Mouse (Mus musculus) duodenum, adult 2 months (tissue): ENCODE data around the gene Cactin. TPM values are rescaled to one million over a fixed set of nuclear protein-coding genes. Genes with fewer than 3 reads are reported as not detected.

Source experiments
- polyA plus RNA-seq: library from polyadenylated mRNA; depleted of rRNA; stranded (reverse); fragments of >200 nt; gene quantifications from 2 replicates; pipeline ENCODE4 v1.2.3, GENCODE M21; 2012; ENCODE audit warnings: low replicate concordance; rRNA removed

The Cactin gene
- 18.0 and 21.0 TPM in 2 replicates for polyA plus RNA-seq

DNA sequence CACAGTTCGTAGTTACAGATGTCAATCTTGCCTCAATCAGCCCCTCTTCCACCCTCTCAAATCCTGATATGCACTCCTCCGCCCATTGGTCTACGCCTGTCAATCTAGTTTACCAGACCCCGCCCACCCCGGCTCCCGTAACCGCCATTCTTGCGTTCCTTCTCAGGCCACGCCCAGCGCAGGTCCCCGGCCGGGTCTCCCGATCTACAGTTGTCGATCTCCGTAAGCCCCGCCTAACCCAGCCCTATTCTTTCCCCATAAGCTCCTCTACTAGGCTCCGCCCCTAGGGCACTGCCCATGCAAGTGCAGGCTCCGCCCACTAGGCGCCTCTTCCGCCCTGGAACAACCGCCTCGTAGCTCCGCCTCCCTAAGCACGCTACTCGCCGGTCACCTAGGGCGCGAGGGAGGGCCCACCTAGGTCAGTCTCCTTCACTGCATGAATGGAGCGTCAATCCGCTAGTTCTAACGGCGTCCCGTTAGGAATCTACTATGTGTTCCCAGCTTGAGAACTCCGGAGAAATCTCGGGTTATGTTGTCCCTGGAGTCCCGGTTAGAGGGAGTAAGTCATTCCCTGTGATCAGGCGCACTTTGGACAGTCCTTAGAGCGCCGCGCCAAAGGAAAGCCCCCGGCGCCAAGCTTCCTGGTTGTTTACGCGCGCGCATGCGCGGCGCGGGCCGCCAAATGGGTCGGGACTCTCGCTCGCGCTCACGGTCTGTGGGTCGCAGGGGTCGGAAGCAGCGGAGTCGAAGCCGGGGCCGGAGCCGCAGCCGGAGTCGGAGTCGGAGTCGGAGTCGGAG lies at the start of gene Cactin:
Gene Cactin (plus strand): TSS at position 554 of the 798 bp plus-strand sequence.

DNA sequence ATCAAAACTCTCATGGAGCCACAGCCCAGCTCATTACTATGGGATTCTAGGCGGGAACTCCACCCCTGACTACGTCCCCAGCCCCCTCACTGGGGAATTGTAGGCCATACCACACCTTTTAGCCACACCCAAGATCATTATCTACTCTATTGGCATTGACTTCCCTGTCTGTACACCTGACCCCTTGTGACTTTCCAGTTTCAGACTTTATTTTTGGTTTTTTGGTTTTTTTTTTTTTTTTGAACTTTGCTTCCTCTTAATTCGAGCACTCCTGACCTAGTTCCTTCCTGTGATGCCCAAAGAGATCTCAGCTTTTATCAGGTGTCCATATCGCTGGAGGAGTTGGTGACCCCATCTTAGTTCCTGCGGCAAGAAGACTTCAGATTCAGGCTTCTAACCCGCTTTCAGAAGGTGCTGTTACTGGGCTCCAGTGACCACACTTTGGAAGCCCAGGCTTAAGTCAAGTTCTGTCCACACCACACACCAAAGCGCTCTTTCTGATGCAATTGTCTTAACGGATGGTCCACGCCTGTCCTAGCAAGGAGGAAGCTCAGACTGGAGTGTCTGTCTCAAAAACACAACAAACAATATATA lies 29.3 kb upstream of the Cactin start, which contains the start of gene Tjp3:
Gene Tjp3 (minus strand): TSS at position 71 of the 594 bp plus-strand sequence.

DNA sequence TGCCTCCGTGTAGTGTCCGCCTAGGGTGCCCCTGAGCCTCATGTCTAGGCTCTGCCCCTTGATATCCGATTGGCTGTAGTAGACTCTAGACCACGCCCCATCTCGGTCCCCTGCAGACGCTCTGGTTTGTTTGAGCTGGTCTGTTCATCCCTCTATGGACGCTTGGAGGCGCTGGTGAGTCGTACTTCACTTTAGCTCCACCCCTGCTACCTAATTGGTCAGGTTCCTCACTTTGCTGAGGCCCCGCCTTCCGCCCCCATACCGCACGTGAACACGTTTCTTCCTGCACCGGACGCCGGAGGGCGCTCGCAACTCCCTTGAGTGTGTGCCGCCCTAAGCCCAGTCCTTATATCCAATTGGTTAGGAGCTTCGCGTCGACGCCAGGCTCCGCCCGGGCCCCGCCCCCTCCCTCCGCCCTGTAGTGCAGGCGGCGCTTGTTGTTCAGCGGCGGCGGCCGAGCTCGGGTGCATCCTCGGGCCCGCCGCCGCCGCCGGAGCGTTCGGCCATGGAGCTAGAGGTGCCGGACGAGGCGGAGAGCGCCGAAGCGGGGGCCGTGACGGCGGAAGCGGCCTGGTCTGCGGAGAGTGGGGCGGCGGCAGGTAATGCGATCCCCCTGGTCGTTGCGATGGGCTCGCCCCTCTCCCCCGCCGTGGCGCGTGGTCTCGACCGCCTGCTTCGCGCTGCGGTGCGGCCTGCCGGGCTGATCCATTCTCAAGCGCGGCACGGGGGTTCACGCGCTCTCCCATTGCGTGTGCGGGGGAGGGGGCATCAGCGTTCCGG lies 28.2 kb upstream of the Cactin start, which contains the start of gene Pip5k1c:
Gene Pip5k1c (plus strand): TSS at position 410 of the 780 bp plus-strand sequence.

DNA sequence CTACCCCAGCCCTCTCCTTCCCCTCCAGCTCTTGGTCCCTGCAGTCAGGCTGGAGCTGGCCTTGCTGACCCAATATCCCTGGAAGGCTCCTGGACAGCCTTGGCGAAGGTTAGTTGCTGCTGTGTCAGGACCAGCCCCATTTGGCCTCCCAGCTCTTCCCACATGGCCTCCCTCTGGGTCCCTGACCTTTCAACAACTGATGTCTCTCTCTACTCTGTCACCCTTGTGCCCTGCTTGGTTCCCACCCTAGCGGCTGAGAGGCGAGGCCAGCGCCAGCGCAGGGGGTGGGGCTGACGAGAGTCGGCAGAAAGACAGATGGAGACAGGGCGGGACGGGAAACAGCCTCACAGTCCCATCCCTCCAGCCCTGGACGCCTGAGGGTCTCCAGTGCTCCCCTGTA lies 7.5 kb downstream of the Cactin start, which contains the start of gene Tbxa2r:
Gene Tbxa2r (plus strand): TSS at position 346 of the 400 bp plus-strand sequence.

DNA sequence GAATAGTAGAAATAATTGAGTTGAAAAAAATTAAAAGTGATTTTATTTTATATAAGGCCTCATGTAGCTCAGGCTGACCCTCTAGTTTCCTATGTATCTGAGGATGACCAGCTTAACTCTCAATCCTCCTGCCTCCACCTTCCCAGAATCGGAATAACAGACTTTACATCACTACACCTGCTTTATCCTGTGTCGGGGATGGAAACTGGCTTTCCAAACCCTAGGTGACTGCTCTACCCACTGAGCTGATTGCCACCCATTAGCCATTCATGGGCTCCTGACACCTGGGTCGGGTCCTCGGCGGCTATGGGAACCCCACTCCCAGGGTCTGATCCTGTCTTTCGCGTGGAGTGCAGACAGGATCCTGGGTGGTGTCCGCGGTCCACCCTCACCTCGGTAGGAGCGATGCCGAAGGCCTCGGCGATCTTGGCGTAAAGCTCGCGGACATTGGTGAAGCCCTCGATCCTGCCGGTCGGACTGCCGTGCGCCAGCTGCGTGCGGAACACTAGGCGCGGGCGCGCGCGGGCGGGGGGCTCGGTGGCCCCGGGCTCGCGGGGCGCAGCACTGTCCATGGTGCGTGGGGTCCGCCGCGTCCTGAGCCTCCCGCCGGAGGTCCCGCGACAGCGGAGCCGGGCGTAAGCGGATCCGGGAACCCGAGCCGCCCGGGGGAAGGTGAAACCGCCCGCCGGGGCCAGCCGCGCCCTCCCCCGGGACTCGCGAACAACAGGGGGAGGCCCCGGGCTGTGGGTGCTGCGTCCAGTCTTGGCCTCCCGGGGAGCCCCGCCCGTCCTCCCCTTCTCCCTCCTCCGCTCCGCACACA lies 22.0 kb downstream of the Cactin start, which contains the start of gene Gipc3:
Gene Gipc3 (minus strand): TSS at position 581 of the 820 bp plus-strand sequence.

DNA sequence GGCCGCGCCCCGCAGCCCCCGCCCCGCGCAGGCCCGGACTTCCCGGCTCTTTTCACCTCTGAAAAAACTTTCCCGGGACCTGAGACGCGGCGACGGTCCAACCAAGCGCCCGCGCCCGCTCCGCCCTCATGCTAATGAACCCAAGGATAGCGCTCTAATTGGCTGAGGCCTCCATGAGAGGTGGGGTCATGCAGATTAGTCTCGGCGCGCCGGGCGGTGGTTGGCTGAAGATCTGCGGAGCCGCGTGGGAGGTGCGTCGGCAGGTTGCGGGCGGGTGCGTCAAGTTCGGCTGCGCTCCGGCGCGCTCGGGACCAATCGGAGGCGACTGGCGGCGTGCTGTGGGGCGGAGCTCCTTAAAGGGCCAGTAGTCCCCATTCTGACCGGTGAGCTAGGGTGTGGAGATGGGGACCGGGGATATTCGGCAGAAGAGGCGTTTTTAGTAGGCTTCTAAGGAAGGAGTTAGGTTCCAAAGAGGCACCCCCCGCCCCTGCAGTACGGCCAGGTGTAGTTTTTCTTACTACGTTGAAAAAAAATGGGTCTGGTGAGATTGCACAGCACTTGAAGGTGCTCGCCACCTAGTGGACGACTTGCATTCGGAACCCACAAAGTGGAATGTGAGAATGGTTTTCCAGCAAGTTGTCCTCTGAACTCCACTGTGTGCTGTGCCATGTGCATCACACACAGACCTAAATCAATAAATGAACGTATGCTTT lies 29.6 kb downstream of the Cactin start, which contains the start of gene Hmg20b:
Gene Hmg20b (minus strand): TSS at position 130 of the 713 bp plus-strand sequence.

DNA sequence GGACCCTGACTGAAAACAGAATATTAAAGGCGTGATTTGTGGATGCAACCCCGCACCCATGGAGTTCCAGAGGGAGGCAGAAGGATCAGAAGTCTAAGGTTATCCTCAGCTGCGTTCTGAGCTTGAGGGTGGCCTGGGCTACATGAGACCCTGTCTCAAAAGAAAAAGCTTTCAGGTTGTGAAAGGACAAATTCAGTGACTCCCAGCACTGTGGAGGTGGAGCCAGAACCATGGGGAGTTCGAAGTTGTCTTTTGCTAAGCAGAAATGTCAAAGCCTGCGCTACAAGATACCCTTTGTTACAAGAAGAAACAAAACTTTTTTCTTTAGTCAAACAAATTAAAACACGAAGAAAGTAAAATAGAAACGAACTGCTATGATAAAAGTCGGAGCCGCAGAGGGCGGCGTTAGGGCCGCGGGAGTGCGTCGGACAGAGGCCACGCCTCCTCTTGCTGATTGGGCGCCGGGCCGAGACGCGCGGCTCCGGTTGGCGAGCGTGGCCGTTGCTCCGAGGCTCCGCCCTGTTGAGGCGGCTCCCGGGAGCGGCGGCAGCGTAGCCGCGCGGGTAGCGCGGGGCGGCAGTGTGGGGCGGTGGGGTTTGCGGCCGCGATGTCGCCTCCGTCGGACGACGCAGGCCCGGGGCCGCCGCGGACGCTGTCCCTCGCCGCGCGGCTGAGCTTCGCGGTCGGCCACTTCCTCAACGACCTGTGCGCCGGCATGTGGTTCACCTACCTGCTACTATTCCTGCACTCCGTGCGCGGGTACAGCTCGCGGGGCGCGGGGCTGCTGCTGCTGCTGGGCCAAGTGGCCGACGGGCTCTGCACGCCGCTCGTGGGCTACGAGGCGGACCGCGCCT lies 36.3 kb downstream of the Cactin start, which contains the start of gene Mfsd12:
Gene Mfsd12 (plus strand): TSS at position 501 of the 854 bp plus-strand sequence.

DNA sequence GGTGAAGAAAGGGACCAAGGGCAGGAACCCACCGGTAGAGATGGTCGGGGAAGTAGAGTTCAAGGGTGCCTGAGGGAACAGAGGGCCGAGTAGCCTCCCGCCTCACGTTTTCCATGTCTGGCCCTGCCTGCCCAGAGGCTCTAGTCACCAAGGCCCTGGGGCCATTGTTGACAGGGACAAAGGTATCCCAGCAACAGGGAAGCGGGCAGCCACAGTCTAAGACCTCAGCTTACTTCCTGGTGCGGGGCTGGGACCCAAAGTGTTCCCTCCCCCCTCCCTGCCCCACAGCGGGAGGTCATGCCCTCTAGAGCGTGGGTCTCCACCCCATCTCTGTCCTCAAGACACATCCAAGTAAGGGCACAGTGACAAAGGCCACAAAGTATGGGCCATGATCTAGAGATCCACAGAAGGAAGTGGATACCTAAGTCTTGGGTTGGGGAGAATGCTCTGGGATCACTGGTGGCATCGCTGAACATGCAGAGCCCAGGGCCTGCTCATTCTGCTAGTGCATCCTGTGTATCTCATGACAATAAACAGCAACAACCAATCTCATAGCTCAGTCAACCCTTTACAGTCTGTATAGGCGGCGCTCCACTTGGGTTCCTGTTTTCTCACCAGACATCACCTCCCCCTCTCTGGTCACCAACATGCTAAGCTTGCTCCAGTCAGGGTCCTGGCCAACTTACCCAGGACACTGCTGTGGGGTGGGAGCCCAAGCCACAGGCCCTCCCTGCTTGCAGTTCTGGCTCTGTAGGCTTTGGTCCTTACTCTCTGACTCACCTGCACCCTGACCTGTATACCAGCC lies 45.0 kb downstream of the Cactin start, which contains the start of gene 4930404N11Rik:
Gene 4930404N11Rik (minus strand): TSS at position 145 of the 805 bp plus-strand sequence.

Other genes with a start within 250 kb of the Cactin start
- gene Creb3l3, start 222.2 kb upstream of the Cactin start, polyA plus RNA-seq, result 262 and 513 TPM in 2 replicates
- gene Map2k2, start 215.2 kb upstream of the Cactin start, polyA plus RNA-seq, result 600 and 1,069 TPM in 2 replicates
- gene Zbtb7a, start 185.9 kb upstream of the Cactin start, polyA plus RNA-seq, result 88.4 and 143 TPM in 2 replicates
- 37.3 and 44.2 TPM in 2 replicates for gene Pias4, start 153.2 kb upstream of the Cactin start, polyA plus RNA-seq
- gene Eef2, start 144.5 kb upstream of the Cactin start, polyA plus RNA-seq, result 846 and 1,140 TPM in 2 replicates
- gene Dapk3, start 138.1 kb upstream of the Cactin start, polyA plus RNA-seq, result 72.2 and 244 TPM in 2 replicates
- not detected in 2 replicates for gene 4930442H23Rik, start 137.3 kb upstream of the Cactin start, polyA plus RNA-seq
- gene Nmrk2, start 119.1 kb upstream of the Cactin start, polyA plus RNA-seq, result not detected in 2 replicates
- gene Atcay, start 90.3 kb upstream of the Cactin start, polyA plus RNA-seq, result 0.55 and 0.60 TPM in 2 replicates
- 9.4 and 11.0 TPM in 2 replicates for gene Zfr2, start 87.9 kb upstream of the Cactin start, polyA plus RNA-seq
- 6.3 and 7.7 TPM in 2 replicates for gene Matk, start 68.2 kb upstream of the Cactin start, polyA plus RNA-seq
- gene Mrpl54, start 54.2 kb upstream of the Cactin start, polyA plus RNA-seq, result 168 and 195 TPM in 2 replicates
- gene Apba3, start 54.1 kb upstream of the Cactin start, polyA plus RNA-seq, result 133 and 217 TPM in 2 replicates
- gene Tjp3, start 29.5 kb upstream of the Cactin start, polyA plus RNA-seq, result 181 and 192 TPM in 2 replicates
- 40.1 and 52.6 TPM in 2 replicates for gene Pip5k1c, start 28.1 kb upstream of the Cactin start, polyA plus RNA-seq
- gene Tbxa2r, start 7.6 kb downstream of the Cactin start, polyA plus RNA-seq, result 10.9 and 12.5 TPM in 2 replicates
- gene Gipc3, start 22.2 kb downstream of the Cactin start, polyA plus RNA-seq, result 1.3 and 1.4 TPM in 2 replicates
- gene Hmg20b, start 29.4 kb downstream of the Cactin start, polyA plus RNA-seq, result 221 and 244 TPM in 2 replicates
- 14.7 and 31.5 TPM in 2 replicates for gene Mfsd12, start 36.4 kb downstream of the Cactin start, polyA plus RNA-seq
- gene 4930404N11Rik, start 44.7 kb downstream of the Cactin start, polyA plus RNA-seq, result 9.2 and 36.1 TPM in 2 replicates
- gene Fzr1, start 57.4 kb downstream of the Cactin start, polyA plus RNA-seq, result 85.3 and 131 TPM in 2 replicates
- gene Dohh, start 63.3 kb downstream of the Cactin start, polyA plus RNA-seq, result 83.2 and 110 TPM in 2 replicates
- 1.3 and 3.5 TPM in 2 replicates for gene Gm48551, start 63.4 kb downstream of the Cactin start, polyA plus RNA-seq
- 4.4 and 4.7 TPM in 2 replicates for gene Gm48552, start 67.9 kb downstream of the Cactin start, polyA plus RNA-seq
- 6,225 and 12,735 TPM in 2 replicates for gene Smim24, start 71.9 kb downstream of the Cactin start, polyA plus RNA-seq
- gene Nfic, start 134.5 kb downstream of the Cactin start, polyA plus RNA-seq, result 14.0 and 23.5 TPM in 2 replicates
- gene Celf5, start 161.6 kb downstream of the Cactin start, polyA plus RNA-seq, result 3.8 and 8.4 TPM in 2 replicates
- gene Ncln, start 175.3 kb downstream of the Cactin start, polyA plus RNA-seq, result 449 and 530 TPM in 2 replicates
- 1.6 and 4.8 TPM in 2 replicates for gene S1pr4, start 179.0 kb downstream of the Cactin start, polyA plus RNA-seq
- gene Gna15, start 203.1 kb downstream of the Cactin start, polyA plus RNA-seq, result 1.3 and 1.6 TPM in 2 replicates
- gene Gna11, start 224.1 kb downstream of the Cactin start, polyA plus RNA-seq, result 397 and 652 TPM in 2 replicates
- 1,935 and 3,654 TPM in 2 replicates for gene Aes, start 238.4 kb downstream of the Cactin start, polyA plus RNA-seq